Mouse (Mus musculus): ENCODE data around the gene Rundc3a.
"Not testable (repeated sequence)": the region's sequence is repeated elsewhere in the genome, so short reads cannot be mapped to it uniquely, and the experiment has no call there.

Gene Rundc3a

GRCm38 (mm10) chr11:102394421-102395124 lies 1.4 kb downstream of the Rundc3a start:
- DNase-seq, result no peak

DNA sequence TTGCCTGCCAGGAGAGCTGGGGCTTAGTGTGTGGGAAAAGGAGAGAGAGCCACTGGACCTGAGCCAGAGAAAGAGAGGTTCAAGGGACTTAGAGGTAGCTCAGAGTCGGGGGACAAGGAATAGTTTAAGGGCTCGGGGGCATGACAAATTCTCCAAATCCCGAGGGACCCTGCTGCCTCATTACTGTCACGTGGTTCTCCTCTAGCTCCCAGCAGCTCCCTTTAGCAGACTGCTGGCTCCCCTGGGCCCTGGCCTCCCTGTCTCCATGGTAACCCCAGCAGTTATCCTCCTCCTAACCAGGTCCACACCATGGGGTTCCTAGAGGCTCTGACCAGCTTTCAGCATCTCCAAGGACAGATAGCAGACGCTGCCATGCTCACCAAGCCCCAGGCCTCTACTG lies 2.0 kb downstream of the Rundc3a start:
- no peak for DNase-seq

DNA sequence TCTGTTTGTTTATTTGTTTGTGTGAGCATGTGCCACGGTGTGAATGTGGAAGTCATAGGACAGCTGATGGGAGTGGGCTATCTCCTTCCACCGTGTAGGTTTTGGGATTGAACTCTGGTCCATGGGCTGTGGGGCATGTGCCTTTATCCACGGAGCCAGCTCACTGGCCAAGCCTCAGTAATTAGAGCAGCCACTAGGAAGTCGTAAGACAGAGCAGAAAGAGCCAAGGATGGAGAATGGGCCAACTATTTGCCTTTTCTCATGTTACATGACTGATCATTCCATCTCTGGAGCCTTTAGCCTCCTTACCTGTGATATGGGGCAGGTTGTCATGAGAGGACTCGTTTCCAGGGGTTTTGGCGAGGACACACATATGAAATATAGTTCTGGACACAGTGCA lies 3.1 kb downstream of the Rundc3a start:
- no peak for DNase-seq

- DNase-seq, result no peak
Measured at GRCm38 (mm10) chr11:102396671-102397141, 3.5 kb downstream of the Rundc3a start.

DNA sequence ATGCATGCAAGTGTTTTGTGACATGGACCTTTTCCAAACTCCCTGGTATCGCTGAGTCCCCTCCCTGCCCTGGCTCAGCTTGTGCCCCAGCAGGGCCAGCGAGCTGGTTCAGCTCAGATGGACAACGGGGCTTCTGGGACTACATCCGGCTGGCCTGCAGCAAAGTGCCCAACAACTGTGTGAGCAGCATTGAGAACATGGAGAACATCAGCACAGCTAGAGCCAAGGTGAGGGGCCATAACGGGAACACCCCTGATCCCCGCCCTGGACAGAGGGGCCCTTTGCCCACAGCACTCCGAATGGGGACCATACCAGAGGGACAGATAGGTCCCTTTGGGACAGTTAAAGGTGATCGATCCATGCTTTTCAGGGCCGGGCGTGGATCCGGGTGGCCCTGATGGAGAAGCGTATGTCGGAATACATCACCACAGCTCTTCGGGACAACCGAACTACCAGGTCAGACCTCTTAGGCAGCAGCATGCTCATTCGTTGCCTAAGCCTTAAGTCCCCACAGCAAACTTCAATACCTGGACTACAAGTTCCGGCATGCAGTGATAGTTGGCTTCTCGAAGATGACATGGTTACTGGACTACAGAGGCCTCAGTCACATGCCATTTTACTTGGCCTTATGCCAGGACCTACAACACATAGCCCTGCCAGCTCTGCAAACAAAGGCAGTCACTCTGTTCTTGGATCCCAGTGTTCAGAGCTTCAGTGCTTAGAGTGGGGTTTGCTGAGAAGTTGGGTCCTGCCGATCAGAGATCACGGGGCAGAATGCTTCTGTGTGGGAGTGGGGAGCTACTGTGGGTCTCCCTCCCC lies 5.0 kb downstream of the Rundc3a start:
- peak; percentile 57 to 68 for DNase-seq

DNA sequence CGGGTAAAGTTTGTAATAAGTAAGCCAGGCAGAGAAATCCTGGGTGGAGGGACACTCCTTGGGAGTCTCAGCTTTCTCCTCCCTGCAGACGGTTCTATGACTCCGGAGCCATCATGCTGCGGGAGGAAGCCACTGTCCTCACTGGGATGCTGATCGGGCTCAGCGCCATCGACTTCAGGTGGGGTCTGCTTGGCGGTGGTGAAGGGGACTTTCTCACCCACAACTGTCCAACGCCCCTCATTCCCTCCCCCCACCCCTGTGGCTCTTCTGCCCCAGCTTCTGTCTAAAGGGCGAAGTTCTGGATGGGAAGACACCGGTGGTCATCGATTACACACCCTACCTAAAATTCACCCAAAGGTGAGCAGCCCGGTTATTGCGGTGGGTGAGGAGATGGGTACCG lies 5.9 kb downstream of the Rundc3a start:
- no peak for DNase-seq

DNA sequence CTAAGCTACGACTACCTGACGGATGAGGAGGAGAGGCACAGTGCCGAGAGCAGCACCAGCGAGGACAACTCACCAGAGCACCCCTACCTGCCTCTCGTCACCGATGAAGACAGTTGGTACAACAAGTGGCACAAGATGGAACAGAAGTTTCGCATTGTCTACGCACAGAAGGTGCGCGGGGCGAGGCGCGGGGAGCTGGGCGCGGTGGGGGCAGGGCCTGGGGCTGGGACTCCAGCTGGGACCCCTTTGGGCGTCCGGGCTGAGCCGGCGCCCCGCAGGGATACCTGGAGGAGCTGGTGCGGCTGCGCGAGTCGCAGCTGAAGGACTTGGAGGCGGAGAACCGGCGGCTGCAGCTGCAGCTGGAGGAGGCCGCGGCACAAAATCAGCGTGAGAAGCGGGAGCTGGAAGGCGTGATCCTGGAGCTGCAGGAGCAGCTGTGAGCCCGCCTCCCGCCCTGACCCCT lies 6.4 kb downstream of the Rundc3a start:
- DNase-seq, result peak in 1 of 2 experiments; percentile 35

GRCm38 (mm10) chr11:102400513-102401084 lies 7.4 kb downstream of the Rundc3a start:
- DNase-seq, result no peak

DNA sequence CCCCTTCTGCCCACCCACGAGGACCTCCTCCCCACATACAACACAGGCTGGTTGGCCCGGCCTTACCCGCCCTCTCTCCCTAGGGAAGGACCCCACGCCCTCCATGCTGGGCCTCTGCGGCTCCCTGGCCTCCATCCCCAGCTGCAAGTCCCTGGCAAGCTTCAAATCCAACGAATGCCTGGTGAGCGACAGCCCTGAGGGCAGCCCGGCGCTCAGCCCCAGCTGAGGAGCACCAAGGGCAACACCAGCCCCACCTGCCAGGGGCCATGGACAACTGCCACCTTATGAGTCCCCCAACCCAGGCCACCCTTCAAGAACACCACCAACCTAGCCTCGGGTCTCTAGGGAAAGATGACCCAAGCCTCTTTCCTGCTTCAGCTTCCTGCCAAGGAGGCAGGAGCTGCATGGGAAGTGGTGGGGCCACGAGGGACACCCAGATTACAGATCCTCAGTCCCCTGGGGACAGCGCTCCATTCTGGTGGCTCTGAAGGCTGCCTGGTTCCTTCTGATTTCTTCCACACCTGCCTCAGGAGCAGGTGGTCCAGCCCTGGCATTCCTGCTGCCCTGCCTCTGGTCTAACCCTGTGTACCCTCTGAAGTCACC lies 8.8 kb downstream of the Rundc3a start:
- DNase-seq, result no peak

DNA sequence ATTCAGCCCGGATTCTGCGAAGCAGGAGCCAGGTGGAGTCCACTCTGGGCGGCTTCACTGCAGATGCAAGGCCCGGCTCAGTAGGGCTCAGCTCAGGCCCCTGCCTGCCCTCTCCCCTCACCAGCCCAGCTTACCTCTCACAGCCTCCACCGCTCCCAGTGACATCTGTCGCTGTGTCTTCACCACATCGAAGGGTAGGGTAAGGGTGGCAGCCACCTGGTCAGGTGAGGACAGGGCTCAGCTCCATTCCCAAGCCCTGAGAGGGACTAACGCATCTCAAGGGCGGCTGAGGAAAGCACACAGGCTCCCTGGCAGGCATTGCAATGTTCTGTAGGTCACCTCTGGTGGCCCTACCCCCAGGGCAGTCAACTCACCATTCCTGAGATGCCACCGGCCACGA lies 10.5 kb downstream of the Rundc3a start:
- DNase-seq, result no peak

DNA sequence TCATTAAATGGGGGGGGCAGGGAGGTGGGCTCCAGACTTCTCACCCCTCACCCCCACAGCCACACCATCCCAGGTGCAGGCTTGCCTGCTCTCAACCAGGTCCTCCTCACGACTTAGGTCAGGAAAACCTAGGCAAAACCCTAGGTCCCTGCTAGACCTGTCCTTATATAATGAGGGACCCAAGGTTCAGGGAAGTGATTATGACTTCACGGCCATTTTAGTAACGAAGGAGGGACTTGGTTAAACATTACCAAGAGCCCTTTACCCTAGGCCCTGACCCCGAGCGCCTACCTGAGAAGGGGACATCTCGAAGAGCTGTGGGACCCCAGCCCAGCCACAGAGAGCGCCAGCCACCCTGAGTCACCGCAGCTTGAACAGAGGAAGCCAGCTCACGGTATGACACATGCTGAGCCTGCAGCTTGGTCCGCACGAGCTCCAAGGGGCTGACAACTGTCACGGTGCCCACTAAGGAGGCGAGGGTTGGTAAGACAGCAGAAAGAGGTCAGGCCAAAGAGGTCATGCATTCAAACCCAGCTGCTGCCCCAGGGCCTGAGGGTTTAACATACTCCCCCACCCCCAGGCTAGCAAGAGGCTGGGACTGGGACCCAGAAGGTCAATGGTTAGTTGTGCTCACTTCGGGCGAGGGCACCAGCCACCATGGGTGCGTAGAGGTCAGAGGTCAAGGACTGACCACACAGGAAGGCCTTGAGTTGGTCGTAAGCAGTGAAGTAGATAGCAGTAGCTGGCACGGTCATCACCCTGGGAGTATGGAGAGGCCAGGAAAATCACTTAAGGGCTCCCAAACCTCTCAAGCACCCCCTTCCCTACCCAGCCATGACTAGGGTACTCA lies 11.2 kb downstream of the Rundc3a start:
- DNase-seq, result peak; percentile 56 to 63

DNA sequence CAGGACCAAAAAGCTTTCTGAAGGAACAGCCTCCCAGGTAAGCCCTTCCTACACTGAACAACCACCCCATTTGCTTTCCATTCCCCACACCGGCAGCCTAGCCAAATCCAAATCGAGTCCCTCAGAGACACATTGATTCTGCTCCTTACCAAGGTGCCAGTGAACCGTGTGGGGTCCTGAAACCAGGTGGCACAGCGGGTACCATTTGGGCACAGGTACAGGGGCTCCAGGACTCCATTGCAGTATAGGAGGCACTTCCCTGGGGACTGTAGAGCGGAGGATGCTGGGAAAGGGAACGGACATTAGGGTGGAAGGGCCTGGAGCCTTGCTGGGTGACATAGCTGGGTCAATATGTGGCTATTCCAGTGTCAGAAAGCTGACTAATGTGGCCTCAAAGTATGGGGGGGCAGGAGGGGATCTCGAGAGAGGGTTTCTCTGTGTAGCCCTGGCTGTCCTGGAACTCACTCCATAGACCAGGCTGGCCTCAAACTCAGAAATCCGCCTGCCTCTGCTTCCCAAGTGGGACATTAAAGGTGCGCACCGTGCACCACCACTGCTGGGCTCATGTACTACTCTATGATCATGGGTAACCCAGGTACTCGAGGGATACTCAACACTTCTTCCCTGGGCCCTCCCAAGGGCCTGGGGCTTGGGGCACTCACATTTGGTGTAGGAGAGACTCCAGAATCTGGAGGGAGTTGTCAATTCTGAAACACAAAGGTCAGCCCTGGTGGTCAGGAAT lies 12.5 kb downstream of the Rundc3a start:
- DNase-seq, result no peak

DNA sequence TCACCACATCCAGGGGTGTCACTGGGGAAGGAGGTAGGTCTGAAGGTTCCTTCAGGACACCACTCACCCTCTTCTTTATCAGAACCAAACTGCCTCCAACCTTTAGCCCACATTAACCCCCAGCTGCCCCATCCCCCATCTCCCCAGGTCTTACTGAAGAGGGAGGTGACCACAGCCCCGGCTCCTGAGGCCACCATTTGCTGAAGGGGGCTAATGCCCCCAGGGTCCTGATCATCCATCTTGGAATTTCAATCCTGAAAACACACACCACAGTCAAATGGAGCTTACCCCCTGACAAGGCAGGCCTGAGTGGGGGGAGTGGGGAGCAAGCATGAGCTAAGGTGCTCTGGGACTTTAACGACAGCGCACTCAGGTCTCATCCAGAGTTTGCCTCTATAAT lies 13.2 kb downstream of the Rundc3a start:
- DNase-seq, result peak; percentile 34 to 54

DNA sequence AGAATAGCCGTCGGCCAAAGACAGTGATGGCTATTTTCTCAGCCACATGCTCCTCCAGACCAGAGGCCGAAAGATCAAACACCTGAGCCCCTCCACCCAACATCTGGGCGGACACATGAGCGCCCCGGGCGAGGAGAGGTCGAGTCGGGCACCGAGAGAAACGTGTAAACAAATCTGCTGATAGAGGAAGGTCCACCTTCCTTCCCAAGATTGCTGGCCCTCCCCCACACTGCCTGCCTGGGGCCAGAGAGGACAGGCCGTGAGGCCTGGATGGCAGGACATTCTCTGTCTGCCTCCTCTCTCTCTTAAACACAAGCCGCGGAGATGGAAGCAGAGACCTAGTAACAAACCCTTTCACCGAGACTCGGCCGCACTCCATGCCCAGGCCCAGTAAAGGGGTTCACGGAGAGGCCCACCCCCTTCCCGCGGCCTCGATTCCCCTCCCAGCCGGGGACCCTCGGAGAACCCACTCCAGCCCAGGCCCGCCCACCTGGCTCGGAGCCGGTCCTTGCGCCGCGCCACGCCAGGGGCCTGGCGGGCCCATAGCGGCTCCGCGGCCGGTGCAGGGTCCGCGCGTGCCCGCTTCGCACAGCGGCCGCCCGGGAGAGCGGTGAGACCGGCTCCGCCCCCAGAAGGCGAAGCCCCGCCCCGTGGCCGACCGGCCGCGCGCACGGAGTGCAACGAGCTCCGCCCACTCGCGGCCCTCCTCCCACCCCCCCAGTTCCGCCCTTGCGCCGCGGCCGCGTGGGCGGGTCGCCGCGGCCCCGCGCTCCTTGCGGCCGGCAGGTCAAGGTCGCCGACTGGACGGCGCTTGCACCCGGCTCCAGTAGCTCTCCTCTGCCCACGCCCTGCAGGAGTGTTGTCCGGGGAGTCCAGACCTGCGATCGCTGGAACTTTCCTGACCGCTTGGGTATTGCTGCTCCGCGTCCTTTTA lies 14.0 kb downstream of the Rundc3a start:
- peak; percentile 92 to 98 for DNase-seq

- no peak for DNase-seq
Measured at GRCm38 (mm10) chr11:102407834-102408215, 14.6 kb downstream of the Rundc3a start, which contains the start of gene Slc25a39. Gene Slc25a39 (minus strand): TSS chr11:102407946.

DNA sequence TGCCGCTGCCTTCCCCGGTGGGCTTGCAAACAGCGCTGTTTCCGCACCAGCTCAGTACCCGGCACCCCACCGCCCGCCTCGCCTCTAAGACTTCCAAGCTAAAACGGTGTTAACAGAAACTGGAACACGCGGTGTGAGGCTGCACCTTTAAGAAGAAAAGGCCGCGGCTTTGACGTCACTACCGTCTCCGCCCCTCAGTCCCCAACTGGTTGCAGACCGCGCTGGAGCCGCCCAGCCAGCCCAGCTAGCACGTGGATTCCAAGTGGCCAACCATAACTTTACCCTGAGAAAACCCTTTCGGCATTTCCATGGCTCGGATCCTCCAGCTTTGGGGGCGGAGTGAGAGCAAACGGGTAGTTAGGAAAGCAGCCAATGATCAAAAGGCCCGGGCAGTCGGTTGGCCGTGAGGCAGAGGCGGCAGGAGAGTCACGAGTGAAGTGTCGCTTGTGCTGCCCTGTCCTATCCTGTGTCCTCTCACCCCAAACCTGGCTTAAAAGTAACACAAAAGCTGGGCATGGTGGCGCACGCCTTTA lies 15.2 kb downstream of the Rundc3a start:
- peak; percentile 98 to 99 for DNase-seq

DNA sequence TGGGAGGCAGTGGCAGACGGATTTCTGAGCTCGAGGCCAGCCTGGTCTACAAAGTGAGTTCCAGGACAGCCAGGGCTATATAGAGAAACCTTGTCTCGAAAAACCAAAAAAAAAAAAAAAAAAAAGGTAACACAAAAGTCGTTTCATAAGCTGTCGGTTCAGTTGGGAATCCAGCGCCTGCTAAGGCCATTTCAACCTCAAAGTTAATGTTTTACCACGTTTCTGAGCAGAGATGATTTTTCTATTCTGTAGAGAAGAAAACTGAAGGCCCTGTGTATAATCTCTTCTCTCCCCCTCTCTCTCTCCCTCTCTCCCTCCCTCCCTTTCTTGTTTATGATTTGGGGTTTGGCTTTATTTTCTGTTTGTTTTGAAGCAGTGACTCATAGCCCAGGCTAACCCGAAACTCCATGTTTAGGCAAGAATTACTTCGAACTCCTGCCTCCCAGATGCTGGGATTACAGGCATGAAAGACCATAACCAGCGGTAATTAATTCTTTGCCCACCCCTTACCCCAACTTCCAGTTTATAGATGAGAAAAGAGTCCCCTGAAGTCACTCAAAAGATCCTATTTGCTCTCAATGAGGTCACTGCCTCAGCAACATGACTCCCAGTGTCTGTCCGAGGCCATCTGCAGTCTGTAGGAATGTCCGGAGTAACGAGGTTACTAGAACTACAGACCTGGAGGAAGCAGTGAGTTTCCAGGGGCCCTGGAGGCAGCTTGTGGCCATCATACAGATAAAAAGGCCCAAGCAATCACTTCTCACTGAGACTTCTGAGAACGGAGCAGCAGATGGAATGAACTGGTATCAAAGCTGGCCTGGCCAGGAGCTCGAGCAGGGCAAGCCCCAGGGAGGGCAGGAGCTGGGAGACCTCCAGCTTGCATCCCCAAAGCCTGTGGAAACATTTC lies 15.9 kb downstream of the Rundc3a start:
- peak in 1 of 2 experiments; percentile 54 for DNase-seq

DNA sequence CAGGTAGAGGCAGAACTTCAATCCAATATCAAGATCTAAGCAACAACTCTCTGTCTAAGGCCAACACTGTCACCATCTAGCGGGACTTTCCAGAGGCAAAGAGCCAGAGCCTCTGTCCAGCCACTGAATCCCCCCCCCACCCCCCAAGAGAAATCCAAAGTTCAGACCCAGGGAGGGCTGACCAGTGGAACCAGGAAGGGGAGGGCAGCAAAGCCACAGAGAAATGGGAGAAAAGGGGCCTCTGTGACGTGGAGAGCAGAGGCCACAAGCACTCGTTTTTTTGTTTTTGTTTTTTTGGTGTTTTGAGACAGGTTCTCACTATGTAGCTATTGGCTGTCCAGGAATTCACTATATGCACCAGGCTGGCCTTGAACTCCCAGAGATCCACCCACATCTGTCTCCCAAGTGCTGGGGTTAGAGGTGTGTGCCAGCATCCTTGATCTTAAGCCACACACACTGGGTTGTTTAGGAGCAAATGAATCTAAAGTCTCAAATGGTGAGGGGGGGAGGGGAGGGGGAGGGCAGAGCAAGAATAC lies 16.7 kb downstream of the Rundc3a start:
- DNase-seq, result peak; percentile 54 to 59

GRCm38 (mm10) chr11:102410345-102410744 lies 17.1 kb downstream of the Rundc3a start:
- not testable (repeated sequence) for DNase-seq
